Mouse (Mus musculus) neural tube, embryonic 14.5 days (tissue): ENCODE measurements around the gene Ccdc189. TPM values are rescaled to one million over a fixed set of nuclear protein-coding genes. Genes with fewer than 3 reads are reported as not detected.
"Not testable (repeated sequence)": the region's sequence is repeated elsewhere in the genome, so short reads cannot be mapped to it uniquely, and the experiment has no call there.

Source experiments
- ATAC-seq: fragments of 200-750 bp; cut with Nextera tagmentation; 2 replicates; pipeline ENCODE4 v1.8.0; 2017; ENCODE audit warnings: low read depth, mild to moderate bottlenecking, moderate TSS enrichment, moderate library complexity
- H3K27ac ChIP-seq: fragments of 300-500 bp; sonication (generic); 2 replicates; pipeline ENCODE4 v1.5.1; 2014; ENCODE audit warnings: low read depth, mild to moderate bottlenecking, control low read depth, low read length, moderate library complexity, mixed read lengths
- H3K27me3 ChIP-seq: fragments of 300-500 bp; sonication (generic); 2 replicates; pipeline ENCODE4 v1.6.1; 2014; ENCODE audit warnings: low read length; ENCODE audit not compliant: control insufficient read depth, insufficient read depth
- H3K36me3 ChIP-seq: fragments of 300-500 bp; sonication (generic); 2 replicates; pipeline ENCODE4 v1.6.1; 2014; ENCODE audit warnings: low read length, mixed read lengths; ENCODE audit not compliant: control insufficient read depth, insufficient read depth
- H3K4me1 ChIP-seq: fragments of 300-500 bp; sonication (generic); 2 replicates; pipeline ENCODE4 v1.6.1; 2014; ENCODE audit warnings: low read length; ENCODE audit not compliant: control insufficient read depth, insufficient read depth
- H3K4me2 ChIP-seq: fragments of 300-500 bp; sonication (generic); 2 replicates; pipeline ENCODE4 v1.6.1; 2014; ENCODE audit warnings: mild to moderate bottlenecking, low read depth, low read length, control low read depth
- H3K4me3 ChIP-seq: fragments of 300-500 bp; sonication (generic); 2 replicates; pipeline ENCODE4 v1.5.1; 2014; ENCODE audit warnings: low read depth, low read length, control low read depth, mixed read lengths
- H3K9ac ChIP-seq: fragments of 300-500 bp; sonication (generic); replicated peaks from 2 replicates; pipeline ENCODE4 v1.6.1; 2014; ENCODE audit warnings: low read depth, mild to moderate bottlenecking, control low read depth, low read length, mixed read lengths
- H3K9me3 ChIP-seq: fragments of 300-500 bp; sonication (generic); 2 replicates; pipeline ENCODE4 v1.6.1; 2016; ENCODE audit warnings: low read length; ENCODE audit not compliant: control insufficient read depth
- WGBS: fragments of 180-500 bp; shearing (Covaris S2); extraction: QIAGEN DNeasy Blood & Tissue Kit; methylation state at CpG from one replicate; pipeline ENCODE4 v1.1.7; 2014; 5-methylcytosine and 5-hydroxymethylcytosine counted together
- polyA plus RNA-seq: library from polyadenylated mRNA; unstranded; fragments of >200 nt; fragmentation: Nextera tagmentation; extraction: Ambion mirVana; gene quantifications from 2 replicates; pipeline ENCODE4 v1.2.1, GENCODE M21; 2014

Ccdc189 gene
- 7.8 and 10.6 TPM in 2 replicates for polyA plus RNA-seq

- Histone ChIP-seq H3K36me3 (peaks cover 32% of the 10 kb centered on the region), H3K9me3 (no peaks in the 10 kb centered on the region), H3K4me1 (peaks cover 15% of the 10 kb centered on the region), H3K9ac (peak within 1 kb of the TSS; percentile 67), H3K27ac (peak within 1 kb of the TSS; percentile 36), H3K4me3 (peak within 1 kb of the TSS; percentile 89), H3K4me2 (peak within 1 kb of the TSS; percentile 87), H3K27me3 (no peaks in the 10 kb centered on the region)
- WGBS = under 1% methylated on average over 50 of the region's 50 CpGs
- ATAC-seq = peak; percentile 97
Measured at GRCm38 (mm10) chr7:127588011-127588871, at the start of gene Ccdc189, which contains the start of gene Rnf40. TSS of gene Ccdc189 (minus strand) at chr7:127588595. TSS of gene Rnf40 (plus strand) at chr7:127588767.

- ATAC-seq = peak; percentile 66; the same call in 1 of the 2 replicates
Measured at GRCm38 (mm10) chr7:127636963-127637362, 48.6 kb upstream of the Ccdc189 start.

DNA sequence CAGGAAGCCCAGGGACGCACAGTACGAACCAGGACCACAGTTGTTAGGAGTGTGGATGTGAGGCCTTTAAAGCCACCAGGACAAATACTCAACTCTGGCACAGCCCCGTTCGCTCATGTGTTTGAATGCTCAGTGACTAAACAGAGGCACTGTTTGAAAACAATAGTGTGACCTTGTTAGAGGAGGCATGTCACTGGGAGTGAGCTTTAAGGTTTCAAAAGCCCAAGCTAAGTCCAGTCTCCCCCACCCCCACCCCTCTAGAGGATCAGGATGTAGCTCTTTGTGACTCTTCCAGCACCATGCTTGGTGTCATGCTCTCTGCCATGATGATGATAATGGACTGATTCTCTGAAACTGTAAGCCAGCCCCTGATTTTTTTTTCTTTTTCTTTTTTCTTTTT lies 43.0 kb upstream of the Ccdc189 start:
- H3K4me2 ChIP-seq = no peak overlapping the region
- H3K9me3 ChIP-seq = no peaks in the 10 kb centered on the region
- H3K27me3 ChIP-seq = no peaks in the 10 kb centered on the region
- H3K4me3 ChIP-seq = no peak overlapping the region
- H3K36me3 ChIP-seq = no peaks in the 10 kb centered on the region
- no peak overlapping the region for H3K9ac ChIP-seq
- 61% methylated on average over 4 of the region's 4 CpGs for WGBS
- no peaks in the 10 kb centered on the region for H3K4me1 ChIP-seq
- ATAC-seq = no peak
- H3K27ac ChIP-seq = no peak overlapping the region

More at GRCm38 (mm10) chr7:127636963-127637362, 48.6 kb upstream of the Ccdc189 start:
- H3K4me3 ChIP-seq = peak overlapping the region; percentile 48
- no peaks in the 10 kb centered on the region for H3K9me3 ChIP-seq
- no peak overlapping the region for H3K27ac ChIP-seq
- H3K27me3 ChIP-seq = no peaks in the 10 kb centered on the region
- peak overlapping the region; percentile 51 for H3K4me2 ChIP-seq
- H3K9ac ChIP-seq = peak overlapping the region; percentile 49
- peaks cover 3% of the 10 kb centered on the region; the same call in 1 of the 2 replicates for H3K4me1 ChIP-seq
- WGBS = under 1% methylated on average over 27 of the region's 27 CpGs
- no peaks in the 10 kb centered on the region for H3K36me3 ChIP-seq

GRCm38 (mm10) chr7:127628646-127629045 lies 40.3 kb upstream of the Ccdc189 start:
- Histone ChIP-seq H3K4me3 (no peak overlapping the region), H3K27ac (no peak overlapping the region), H3K36me3 (no peaks in the 10 kb centered on the region), H3K4me1 (no peaks in the 10 kb centered on the region), H3K27me3 (no peaks in the 10 kb centered on the region), H3K9me3 (no peaks in the 10 kb centered on the region), H3K4me2 (no peak overlapping the region), H3K9ac (no peak overlapping the region)
- 81% methylated on average over 4 of the region's 5 CpGs for WGBS
- no peak for ATAC-seq

- WGBS = 95% methylated on average over 4 of the region's 4 CpGs
- no peak for ATAC-seq
Measured at GRCm38 (mm10) chr7:127626471-127626870, 38.1 kb upstream of the Ccdc189 start.

GRCm38 (mm10) chr7:127626039-127626438 lies 37.6 kb upstream of the Ccdc189 start:
- no peak overlapping the region for H3K4me2 ChIP-seq
- WGBS = 98% methylated on average over 7 of the region's 7 CpGs
- no peaks in the 10 kb centered on the region for H3K9me3 ChIP-seq
- H3K9ac ChIP-seq = no peak overlapping the region
- no peak overlapping the region for H3K4me3 ChIP-seq
- H3K4me1 ChIP-seq = no peaks in the 10 kb centered on the region
- no peaks in the 10 kb centered on the region for H3K27me3 ChIP-seq
- no peaks in the 10 kb centered on the region for H3K36me3 ChIP-seq
- ATAC-seq = no peak
- no peak overlapping the region for H3K27ac ChIP-seq

More at GRCm38 (mm10) chr7:127626471-127626870, 38.1 kb upstream of the Ccdc189 start:
- Histone ChIP-seq H3K9ac (no peak overlapping the region), H3K4me1 (no peaks in the 10 kb centered on the region), H3K36me3 (no peaks in the 10 kb centered on the region), H3K9me3 (no peaks in the 10 kb centered on the region), H3K4me2 (no peak overlapping the region), H3K27ac (no peak overlapping the region), H3K27me3 (no peaks in the 10 kb centered on the region), H3K4me3 (no peak overlapping the region)

DNA sequence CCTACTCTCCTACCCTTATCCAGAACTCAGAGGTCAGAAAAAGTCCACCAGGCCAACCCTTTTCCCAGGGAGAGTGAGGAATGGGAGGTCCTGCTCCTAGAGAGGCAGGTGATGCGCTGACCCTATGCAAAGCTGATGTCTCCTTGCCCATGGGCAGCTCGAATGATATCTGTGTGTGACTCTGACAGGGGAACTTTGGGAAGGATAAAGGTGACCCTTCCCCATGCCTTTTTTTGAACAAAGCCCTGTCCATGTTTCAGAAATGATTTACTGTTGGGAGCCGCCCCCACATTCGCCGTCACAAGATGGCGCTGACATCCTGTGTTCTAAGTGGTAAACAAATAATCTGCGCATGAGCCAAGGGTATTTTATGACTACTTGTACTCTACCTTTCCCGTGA lies 30.0 kb upstream of the Ccdc189 start:
- not testable (repeated sequence) for H3K27ac ChIP-seq, H3K4me3 ChIP-seq, H3K9ac ChIP-seq, H3K27me3 ChIP-seq, H3K4me2 ChIP-seq, H3K36me3 ChIP-seq, ATAC-seq, H3K9me3 ChIP-seq
- peaks cover 12% of the 10 kb centered on the region; the same call in 1 of the 2 replicates for H3K4me1 ChIP-seq
- 89% methylated on average over 7 of the region's 8 CpGs for WGBS

DNA sequence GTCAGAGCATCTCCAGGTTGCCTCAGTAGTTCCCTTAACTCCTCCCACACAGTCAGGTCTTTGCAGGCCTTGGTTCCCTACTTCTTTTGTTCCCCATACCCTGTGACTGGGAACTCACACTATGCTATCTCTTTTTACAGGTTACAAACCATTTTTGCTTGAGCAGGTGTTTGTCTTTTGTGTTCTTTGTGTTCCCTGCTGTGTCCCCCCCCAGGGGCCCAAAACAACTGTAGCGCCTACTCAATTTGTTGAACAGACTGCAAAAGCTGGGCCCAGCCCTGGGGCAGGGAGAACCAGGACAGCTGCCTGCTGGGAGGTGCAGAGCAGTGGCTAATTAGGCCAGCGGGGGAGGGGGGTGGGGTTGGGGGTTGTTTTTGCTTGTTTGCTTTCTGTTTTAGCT lies 29.6 kb upstream of the Ccdc189 start:
- no peak overlapping the region for H3K4me3 ChIP-seq
- no peaks in the 10 kb centered on the region; the same call in 1 of the 2 replicates for H3K27me3 ChIP-seq
- no peak overlapping the region for H3K4me2 ChIP-seq
- H3K4me1 ChIP-seq = peaks cover 14% of the 10 kb centered on the region; the same call in 1 of the 2 replicates
- H3K27ac ChIP-seq = no peak overlapping the region
- H3K9ac ChIP-seq = no peak overlapping the region
- 22% methylated on average over 2 of the region's 2 CpGs for WGBS
- no peaks in the 10 kb centered on the region for H3K9me3 ChIP-seq
- ATAC-seq = no peak
- H3K36me3 ChIP-seq = no peaks in the 10 kb centered on the region

- WGBS = 73% methylated on average over 1 of the region's 1 CpGs
- ATAC-seq = no peak
- Histone ChIP-seq H3K4me3 (no peak overlapping the region), H3K36me3 (peaks cover 7% of the 10 kb centered on the region), H3K27me3 (no peaks in the 10 kb centered on the region; the same call in 1 of the 2 replicates), H3K9me3 (no peaks in the 10 kb centered on the region), H3K27ac (no peak overlapping the region), H3K4me1 (peaks cover 14% of the 10 kb centered on the region; the same call in 1 of the 2 replicates), H3K4me2 (no peak overlapping the region), H3K9ac (no peak overlapping the region)
Measured at GRCm38 (mm10) chr7:127616881-127617280, 28.5 kb upstream of the Ccdc189 start.
